32 mouse cellular contexts compared by ENCODE assay signal in genomic region chr12:33358345-33358744, GRCm38 (mm10). TPM values are rescaled to one million over a fixed set of nuclear protein-coding genes. Genes with fewer than 3 reads are reported as not detected.
"Had no signal": no experiment of that assay in that cellular context is flagged by ENCODE, and none has a peak within 500 bp of the region (broad histone marks: within the 10 kb centered on the region; RNA-seq: fewer than 3 reads in every experiment).

No protein-coding gene starts in this region.

- H3K9ac ChIP-seq: embryonic facial prominence, embryonic 12.5 days; embryonic facial prominence, embryonic 13.5 days; embryonic facial prominence, embryonic 15.5 days; forebrain, embryonic 12.5 days; forebrain, embryonic 13.5 days; forebrain, embryonic 15.5 days; forebrain, postnatal 0 days had no signal

- H3K9me3 ChIP-seq: embryonic facial prominence, embryonic 10.5 days; embryonic facial prominence, embryonic 12.5 days; embryonic facial prominence, embryonic 13.5 days; embryonic facial prominence, embryonic 15.5 days; forebrain, embryonic 10.5 days; forebrain, embryonic 12.5 days; forebrain, embryonic 15.5 days had no signal

- H3K4me2 ChIP-seq: embryonic facial prominence, embryonic 12.5 days; embryonic facial prominence, embryonic 13.5 days; embryonic facial prominence, embryonic 15.5 days; forebrain, embryonic 12.5 days; forebrain, embryonic 13.5 days; forebrain, embryonic 15.5 days had no signal

- H3K4me1 ChIP-seq: embryonic facial prominence, embryonic 10.5 days; embryonic facial prominence, embryonic 12.5 days; forebrain, embryonic 10.5 days; forebrain, embryonic 12.5 days had no signal

- H3K4me3 ChIP-seq: embryonic facial prominence, embryonic 10.5 days; embryonic facial prominence, embryonic 12.5 days; embryonic facial prominence, embryonic 13.5 days; embryonic facial prominence, embryonic 15.5 days; erythroblast, embryonic 14.5 days; forebrain, embryonic 10.5 days; forebrain, embryonic 12.5 days; forebrain, embryonic 13.5 days; forebrain, embryonic 15.5 days; heart, adult 2 months had no signal

- H3K27ac ChIP-seq: embryonic facial prominence, embryonic 10.5 days; embryonic facial prominence, embryonic 12.5 days; embryonic facial prominence, embryonic 13.5 days; embryonic facial prominence, embryonic 15.5 days; forebrain, embryonic 10.5 days; forebrain, embryonic 12.5 days; forebrain, embryonic 13.5 days; forebrain, embryonic 15.5 days; heart, adult 2 months had no signal

- H3K36me3 ChIP-seq: embryonic facial prominence, embryonic 12.5 days; forebrain, embryonic 15.5 days had no signal

- ATAC-seq: forebrain, embryonic 13.5 days; forebrain, embryonic 14.5 days; forebrain, embryonic 15.5 days; forebrain, embryonic 16.5 days; forebrain, postnatal 0 days had no signal

- H3K27me3 ChIP-seq: embryonic facial prominence, embryonic 12.5 days; embryonic facial prominence, embryonic 13.5 days; embryonic facial prominence, embryonic 15.5 days; forebrain, embryonic 12.5 days; forebrain, embryonic 13.5 days; forebrain, embryonic 15.5 days had no signal

- DNase-seq: cerebellum, adult 18-20 months; cerebellum, adult 2 months; cerebellum, adult 8-10 months; cerebellum, adult 9-10 months; cerebellum, adult 9-11 months; cerebellum, postnatal 10 days; cerebellum, postnatal 14 days; cerebellum, postnatal 25 days; cerebellum, postnatal 36 days; embryo, embryonic 11 days; forebrain, postnatal 0 days; gastrocnemius, postnatal 10 days; gastrocnemius, postnatal 14 days; heart, adult 11 months; heart, adult 18-20 months; heart, adult 2 months had no signal

RNA-seq across cellular contexts. Expression of gene Efcab10, which starts 36.3 kb away (rescaled TPM):
- total RNA-seq: common myeloid progenitor, adult 5-6 weeks; gastrocnemius, adult 8-10 months; gastrocnemius, postnatal 10 days; gastrocnemius, postnatal 14 days; gastrocnemius, postnatal 4 days; granulocyte monocyte progenitor cell, adult 5-6 weeks; heart, adult 18-20 months; heart, adult 2 months; heart, adult 8-10 months had no signal
- polyA plus RNA-seq: erythroblast, embryonic 14.5 days had no signal
